Mouse (Mus musculus) limb, embryonic 11.5 days (tissue): ENCODE data around the gene Tma7. TPM values are rescaled to one million over a fixed set of nuclear protein-coding genes. Genes with fewer than 3 reads are reported as not detected.

Experiments used
- ATAC-seq: fragments of 200-750 bp; cut with Nextera tagmentation; 2 replicates; pipeline ENCODE4 v1.8.0; 2017; ENCODE audit warnings: low read depth; ENCODE audit not compliant: insufficient number of reproducible peaks, low FRiP score, low TSS enrichment
- DNase-seq: peaks from one replicate; pipeline ENCODE4 v3.0.0-alpha.2; 2015; ENCODE audit warnings: low spot score
- H3K27ac ChIP-seq: fragments of 300-500 bp; sonication (generic); replicated peaks from 2 replicates; pipeline ENCODE4 v1.5.1; 2014; ENCODE audit warnings: low read depth, mild to moderate bottlenecking, low read length
- H3K27me3 ChIP-seq: fragments of 300-500 bp; sonication (generic); 2 replicates; pipeline ENCODE4 v1.6.1; 2014; ENCODE audit warnings: mild to moderate bottlenecking, low read length, mixed read lengths; ENCODE audit not compliant: control insufficient read depth, insufficient read depth
- H3K36me3 ChIP-seq: fragments of 300-500 bp; sonication (generic); 2 replicates; pipeline ENCODE4 v1.6.1; 2014; ENCODE audit warnings: mild to moderate bottlenecking, low read length, moderate library complexity, mixed read lengths; ENCODE audit not compliant: control insufficient read depth, insufficient read depth
- H3K4me1 ChIP-seq: fragments of 300-500 bp; sonication (generic); 2 replicates; pipeline ENCODE4 v1.6.1; 2014; ENCODE audit warnings: low read length, mixed read lengths; ENCODE audit not compliant: control insufficient read depth, insufficient read depth
- H3K4me2 ChIP-seq: fragments of 300-500 bp; sonication (generic); 2 replicates; pipeline ENCODE4 v1.6.1; 2014; ENCODE audit warnings: low read depth, mild to moderate bottlenecking, moderate library complexity; ENCODE audit not compliant: severe bottlenecking
- H3K4me3 ChIP-seq: fragments of 300-500 bp; sonication (generic); 2 replicates; pipeline ENCODE4 v1.5.1; 2014; ENCODE audit warnings: low read depth, low read length
- H3K9ac ChIP-seq: fragments of 300-500 bp; sonication (generic); 2 replicates; pipeline ENCODE4 v1.6.1; 2014; ENCODE audit warnings: mild to moderate bottlenecking, low read length
- H3K9me3 ChIP-seq: fragments of 300-500 bp; sonication (generic); 2 replicates; pipeline ENCODE4 v1.6.1; 2016; ENCODE audit warnings: low read length; ENCODE audit not compliant: control insufficient read depth
- WGBS: fragments of 180-500 bp; shearing (Covaris S2); extraction: QIAGEN DNeasy Blood & Tissue Kit; methylation state at CpG from one replicate; pipeline ENCODE4 v1.1.7; 2014; 5-methylcytosine and 5-hydroxymethylcytosine counted together
- polyA plus RNA-seq: library from polyadenylated mRNA; unstranded; fragments of >200 nt; fragmentation: Nextera tagmentation; extraction: Ambion mirVana; gene quantifications from 2 replicates; pipeline ENCODE4 v1.2.1, GENCODE M21; 2014

Gene Tma7
- polyA plus RNA-seq, 1 experiment from 2014 or later: 871 TPM

GRCm38 (mm10) chr9:109051651-109052489 lies 30.5 kb downstream of the Tma7 start:
- H3K4me2 ChIP-seq: no peak overlapping the region
- no peak overlapping the region for H3K9ac ChIP-seq
- no peaks in the 10 kb centered on the region for H3K9me3 ChIP-seq
- H3K27ac ChIP-seq: no peak overlapping the region
- ATAC-seq (no peak), DNase-seq (no peak)
- peaks cover under 1% of the 10 kb centered on the region for H3K36me3 ChIP-seq
- H3K27me3 ChIP-seq: no peaks in the 10 kb centered on the region
- peaks cover 8% of the 10 kb centered on the region; the same call in 1 of the 2 replicates for H3K4me1 ChIP-seq
- no peak overlapping the region for H3K4me3 ChIP-seq
- WGBS: 89% methylated on average over 10 of the region's 10 CpGs

DNA sequence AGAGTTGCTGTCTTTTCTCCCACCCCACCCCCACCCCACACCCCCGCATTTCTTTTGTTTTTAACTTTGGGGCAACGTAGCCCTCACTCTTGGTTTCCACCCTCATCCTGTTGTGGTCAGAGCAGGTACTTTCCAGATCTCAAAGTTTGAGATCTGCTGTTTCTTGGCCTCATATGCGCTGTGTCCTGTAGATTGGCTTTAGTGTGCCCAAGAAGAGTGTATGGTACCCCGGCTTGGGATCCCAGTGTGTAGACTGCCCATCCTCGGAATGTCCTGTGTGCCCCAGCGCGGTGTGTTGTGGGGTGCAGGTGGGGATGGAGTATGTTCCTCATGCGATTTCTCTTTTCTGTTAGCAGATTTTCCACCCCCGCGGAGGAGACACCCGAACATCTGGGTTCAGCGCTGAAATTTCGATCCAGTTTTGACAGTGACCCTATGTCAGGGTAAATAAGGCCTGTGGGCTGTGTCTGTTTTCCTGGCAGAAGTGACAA lies 31.3 kb downstream of the Tma7 start:
- H3K9ac ChIP-seq: no peak overlapping the region
- no peaks in the 10 kb centered on the region for H3K9me3 ChIP-seq
- no peak overlapping the region for H3K4me2 ChIP-seq
- ATAC-seq: no peak
- DNase-seq: no peak
- no peak overlapping the region for H3K27ac ChIP-seq
- peaks cover 8% of the 10 kb centered on the region; the same call in 1 of the 2 replicates for H3K4me1 ChIP-seq
- no peaks in the 10 kb centered on the region for H3K27me3 ChIP-seq
- no peaks in the 10 kb centered on the region; the same call in none of the 2 replicates for H3K36me3 ChIP-seq
- H3K4me3 ChIP-seq: no peak overlapping the region
- WGBS: 88% methylated on average over 13 of the region's 13 CpGs

DNA sequence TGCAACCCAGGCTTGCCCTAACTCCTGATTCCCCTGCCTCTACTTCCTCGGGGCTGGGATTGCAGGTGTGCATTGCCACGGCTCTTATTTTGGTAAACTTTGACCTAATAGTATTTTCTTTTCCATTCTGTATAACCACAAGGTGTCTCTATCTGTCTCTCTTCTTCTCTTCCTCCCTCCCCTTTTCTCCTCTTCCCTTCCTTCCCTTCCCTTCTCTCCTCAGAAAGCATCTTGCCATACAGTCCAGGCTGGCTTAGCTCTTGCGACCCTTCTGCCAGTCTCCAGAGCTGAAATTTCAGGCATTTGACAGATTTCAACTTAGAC lies 31.8 kb downstream of the Tma7 start:
- no peak overlapping the region for H3K4me2 ChIP-seq
- no peak overlapping the region for H3K27ac ChIP-seq
- no peak for DNase-seq
- no peak overlapping the region for H3K4me3 ChIP-seq
- no peak overlapping the region for H3K9ac ChIP-seq
- no peak for ATAC-seq
- no peaks in the 10 kb centered on the region; the same call in 1 of the 2 replicates for H3K36me3 ChIP-seq
- peaks cover 8% of the 10 kb centered on the region; the same call in 1 of the 2 replicates for H3K4me1 ChIP-seq
- no peaks in the 10 kb centered on the region for H3K27me3 ChIP-seq
- WGBS: 81% methylated on average over 3 of the region's 3 CpGs
- H3K9me3 ChIP-seq: no peaks in the 10 kb centered on the region

- WGBS: 85% methylated on average over 9 of the region's 9 CpGs
- Histone ChIP-seq H3K27me3 (no peaks in the 10 kb centered on the region), H3K27ac (no peak overlapping the region), H3K9me3 (no peaks in the 10 kb centered on the region), H3K4me1 (peaks cover 7% of the 10 kb centered on the region; the same call in 1 of the 2 replicates), H3K4me2 (no peak overlapping the region), H3K36me3 (no peaks in the 10 kb centered on the region; the same call in 1 of the 2 replicates), H3K4me3 (no peak overlapping the region), H3K9ac (no peak overlapping the region)
- no peak for DNase-seq
- no peak for ATAC-seq
Measured at GRCm38 (mm10) chr9:109049996-109050673, 32.3 kb downstream of the Tma7 start.

- H3K9me3 ChIP-seq: no peaks in the 10 kb centered on the region
- 86% methylated on average over 7 of the region's 7 CpGs for WGBS
- ATAC-seq: no peak
Measured at GRCm38 (mm10) chr9:109049316-109049715, 33.1 kb downstream of the Tma7 start.

GRCm38 (mm10) chr9:109046306-109046705 lies 36.1 kb downstream of the Tma7 start:
- Histone ChIP-seq H3K9ac (no peak overlapping the region), H3K4me3 (no peak overlapping the region), H3K4me2 (no peak overlapping the region), H3K36me3 (no peaks in the 10 kb centered on the region; the same call in 1 of the 2 replicates), H3K4me1 (no peaks in the 10 kb centered on the region), H3K27me3 (no peaks in the 10 kb centered on the region), H3K9me3 (no peaks in the 10 kb centered on the region), H3K27ac (no peak overlapping the region)
- ATAC-seq: no peak
- peak; percentile 50 for DNase-seq
- 36% methylated on average over 5 of the region's 5 CpGs for WGBS

More at GRCm38 (mm10) chr9:109049316-109049715, 33.1 kb downstream of the Tma7 start:
- no peak overlapping the region for H3K27ac ChIP-seq
- no peak overlapping the region for H3K4me3 ChIP-seq
- no peak for DNase-seq
- H3K4me2 ChIP-seq: no peak overlapping the region
- peaks cover under 1% of the 10 kb centered on the region; the same call in 1 of the 2 replicates for H3K4me1 ChIP-seq
- no peak overlapping the region for H3K9ac ChIP-seq
- no peaks in the 10 kb centered on the region for H3K27me3 ChIP-seq
- H3K36me3 ChIP-seq: no peaks in the 10 kb centered on the region; the same call in 1 of the 2 replicates

- Histone ChIP-seq H3K27ac (no peak overlapping the region), H3K27me3 (no peaks in the 10 kb centered on the region), H3K4me1 (no peaks in the 10 kb centered on the region), H3K9me3 (no peaks in the 10 kb centered on the region), H3K9ac (no peak overlapping the region), H3K4me3 (no peak overlapping the region), H3K36me3 (no peaks in the 10 kb centered on the region), H3K4me2 (no peak overlapping the region)
- ATAC-seq (no peak), DNase-seq (no peak)
- 82% methylated on average over 7 of the region's 7 CpGs for WGBS
Measured at GRCm38 (mm10) chr9:109041351-109041750, 41.0 kb downstream of the Tma7 start.

GRCm38 (mm10) chr9:109040906-109041305 lies 41.5 kb downstream of the Tma7 start:
- 0 out of 2 replicates have a peak, but pooled peaks have one; percentile 27 for ATAC-seq
- Histone ChIP-seq H3K9me3 (no peaks in the 10 kb centered on the region), H3K27me3 (no peaks in the 10 kb centered on the region), H3K4me2 (no peak overlapping the region), H3K9ac (0 out of 2 replicates have a peak overlapping the region, but pooled peaks have one; percentile 19), H3K4me3 (no peak overlapping the region), H3K27ac (no peak overlapping the region), H3K36me3 (no peaks in the 10 kb centered on the region), H3K4me1 (no peaks in the 10 kb centered on the region)
- DNase-seq: no peak
- 71% methylated on average over 6 of the region's 6 CpGs for WGBS
